Mouse (Mus musculus) embryonic facial prominence, embryonic 13.5 days (tissue): Measurements from ENCODE around the gene Setd2. TPM values are rescaled to one million over a fixed set of nuclear protein-coding genes. Genes with fewer than 3 reads are reported as not detected.

Experiments
- ATAC-seq: fragments of 200-750 bp; cut with Nextera tagmentation; 2 replicates; pipeline ENCODE4 v1.8.0; 2017; ENCODE audit warnings: low read depth; ENCODE audit not compliant: insufficient number of reproducible peaks, insufficient read depth, low FRiP score, low TSS enrichment
- H3K27ac ChIP-seq: fragments of 300-500 bp; sonication (generic); 2 replicates; pipeline ENCODE4 v1.5.1; 2015; ENCODE audit warnings: moderate library complexity, mild to moderate bottlenecking, inconsistent platforms
- H3K27me3 ChIP-seq: fragments of 300-500 bp; sonication (generic); 2 replicates; pipeline ENCODE4 v1.6.1; 2015; ENCODE audit warnings: mild to moderate bottlenecking, inconsistent platforms
- H3K36me3 ChIP-seq: fragments of 300-500 bp; sonication (generic); 2 replicates; pipeline ENCODE4 v1.6.1; 2015; ENCODE audit warnings: mild to moderate bottlenecking, inconsistent platforms
- H3K4me1 ChIP-seq: fragments of 300-500 bp; sonication (generic); 2 replicates; pipeline ENCODE4 v1.6.1; 2015; ENCODE audit warnings: inconsistent platforms
- H3K4me2 ChIP-seq: fragments of 300-500 bp; sonication (generic); 2 replicates; pipeline ENCODE4 v1.6.1; 2015; ENCODE audit warnings: moderate library complexity, mild to moderate bottlenecking, inconsistent platforms
- H3K4me3 ChIP-seq: fragments of 300-500 bp; sonication (generic); 2 replicates; pipeline ENCODE4 v1.5.1; 2015; ENCODE audit warnings: mild to moderate bottlenecking, inconsistent platforms
- H3K9ac ChIP-seq: fragments of 300-500 bp; sonication (generic); 2 replicates; pipeline ENCODE4 v1.6.1; 2015; ENCODE audit warnings: mild to moderate bottlenecking, inconsistent platforms
- H3K9me3 ChIP-seq: fragments of 300-500 bp; sonication (generic); 2 replicates; pipeline ENCODE4 v1.6.1; 2016; ENCODE audit warnings: inconsistent platforms
- WGBS: fragments of 180-500 bp; shearing (Covaris S2); methylation state at CpG from one replicate; pipeline ENCODE4 v1.1.7; 2015; ENCODE audit warnings: mixed read lengths; 5-methylcytosine and 5-hydroxymethylcytosine counted together
- polyA plus RNA-seq: library from polyadenylated mRNA; unstranded; fragments of >200 nt; fragmentation: Nextera tagmentation; extraction: Ambion mirVana; gene quantifications from 2 replicates; pipeline ENCODE4 v1.2.1, GENCODE M21; 2015

The Setd2 gene
- polyA plus RNA-seq, 1 experiment from 2014 or later, result 42.2 TPM

DNA sequence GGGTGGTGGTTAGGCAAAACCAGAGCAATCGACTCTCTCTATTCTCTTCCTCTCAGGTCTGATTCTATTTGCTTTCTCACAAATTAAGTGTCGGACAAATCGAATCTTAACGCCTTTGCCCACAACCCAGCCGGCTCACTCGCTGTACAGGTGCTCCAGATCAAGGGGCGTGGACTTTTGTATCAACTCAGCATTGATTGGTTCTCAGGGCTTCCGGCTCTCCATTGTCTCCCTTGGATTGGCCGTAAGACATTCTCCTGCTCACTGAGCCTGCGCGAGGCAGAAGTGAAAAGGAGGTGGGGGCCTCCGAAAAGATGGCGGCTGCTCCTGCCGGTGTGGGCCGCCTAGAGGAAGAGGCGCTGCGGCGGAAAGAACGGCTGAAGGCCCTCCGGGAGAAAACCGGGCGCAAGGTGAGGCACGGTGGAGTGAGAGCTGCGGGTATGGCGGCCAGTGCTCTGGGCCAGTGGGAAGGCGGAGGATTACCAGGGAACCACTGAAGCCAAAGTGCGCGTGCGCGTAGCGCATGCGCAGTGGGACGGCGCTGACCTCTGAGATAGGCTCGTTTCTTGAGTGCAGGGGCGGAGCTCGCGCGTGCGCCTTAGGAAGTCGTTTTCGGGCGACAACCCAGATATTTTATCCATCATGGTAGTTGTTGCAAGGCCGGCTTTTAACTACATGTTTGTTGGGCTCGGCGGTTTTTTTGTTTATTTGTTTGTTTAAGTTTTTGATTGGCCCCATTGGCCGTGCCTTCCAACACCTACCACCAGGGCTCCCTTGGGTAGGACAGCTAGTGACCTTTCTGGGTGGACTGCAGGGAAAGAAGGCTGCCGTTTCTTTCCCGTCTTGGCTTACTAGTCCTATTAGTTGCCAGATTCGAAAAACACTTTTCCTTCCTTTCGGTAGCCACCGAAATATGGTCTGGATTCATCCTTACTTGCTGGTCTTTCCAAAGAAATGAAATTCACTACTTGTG lies 124.1 kb downstream of the Setd2 start, which contains the start of gene Ccdc12:
Gene Ccdc12 (plus strand): TSS at position 255 of the 973 bp plus-strand sequence.
- no peaks in the 10 kb centered on the region for H3K9me3 ChIP-seq
- peak within 1 kb of the TSS; percentile 88 for H3K27ac ChIP-seq
- H3K27me3 ChIP-seq, result peaks cover 38% of the 10 kb centered on the region
- H3K4me3 ChIP-seq, result peak within 1 kb of the TSS; percentile 70
- H3K9ac ChIP-seq, result peak within 1 kb of the TSS; percentile 79
- under 1% methylated on average over 52 of the region's 52 CpGs for WGBS
- peak; percentile 95 for ATAC-seq
- peaks cover 7% of the 10 kb centered on the region; the same call in 1 of the 2 replicates for H3K36me3 ChIP-seq
- H3K4me2 ChIP-seq, result peak within 1 kb of the TSS; percentile 73
- H3K4me1 ChIP-seq, result peaks cover 42% of the 10 kb centered on the region

DNA sequence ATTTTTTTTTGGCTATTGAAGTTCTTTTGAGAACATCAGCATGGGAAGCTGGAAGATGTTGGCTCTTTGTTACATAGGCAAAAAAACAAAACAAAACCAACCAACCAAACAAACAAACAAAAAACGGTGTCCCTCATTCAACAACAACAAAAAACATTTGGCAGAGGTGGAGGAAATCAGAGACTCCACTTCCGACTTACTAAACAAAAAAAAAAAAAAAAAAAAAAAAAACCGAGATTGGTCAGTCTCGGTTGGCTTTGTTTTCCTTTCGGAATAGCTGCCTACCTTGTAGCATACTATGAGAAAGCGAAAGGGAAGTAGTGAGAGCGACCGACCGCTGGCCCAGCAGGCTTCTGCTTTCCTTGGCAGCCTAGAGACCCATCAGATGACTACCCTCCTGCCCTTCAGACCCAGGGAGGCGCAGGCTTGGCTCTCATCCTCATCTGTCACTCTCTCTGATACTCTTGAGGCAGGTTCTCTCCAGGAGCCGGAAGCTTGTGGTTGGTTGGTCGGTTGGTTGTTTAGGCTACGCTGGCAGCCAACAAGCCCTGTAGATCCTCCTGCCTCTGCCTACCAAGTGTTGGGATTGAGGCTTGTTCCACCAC lies 125.2 kb downstream of the Setd2 start:
- H3K4me2 ChIP-seq, result peak overlapping the region; percentile 73
- peaks cover 36% of the 10 kb centered on the region for H3K4me1 ChIP-seq
- 82% methylated on average over 13 of the region's 13 CpGs for WGBS
- peak overlapping the region; percentile 79 for H3K9ac ChIP-seq
- H3K4me3 ChIP-seq, result peak overlapping the region; percentile 70
- H3K36me3 ChIP-seq, result peaks cover 7% of the 10 kb centered on the region; the same call in 1 of the 2 replicates
- H3K9me3 ChIP-seq, result no peaks in the 10 kb centered on the region
- no peak overlapping the region for H3K27ac ChIP-seq
- ATAC-seq, result no peak
- H3K27me3 ChIP-seq, result peaks cover 28% of the 10 kb centered on the region

DNA sequence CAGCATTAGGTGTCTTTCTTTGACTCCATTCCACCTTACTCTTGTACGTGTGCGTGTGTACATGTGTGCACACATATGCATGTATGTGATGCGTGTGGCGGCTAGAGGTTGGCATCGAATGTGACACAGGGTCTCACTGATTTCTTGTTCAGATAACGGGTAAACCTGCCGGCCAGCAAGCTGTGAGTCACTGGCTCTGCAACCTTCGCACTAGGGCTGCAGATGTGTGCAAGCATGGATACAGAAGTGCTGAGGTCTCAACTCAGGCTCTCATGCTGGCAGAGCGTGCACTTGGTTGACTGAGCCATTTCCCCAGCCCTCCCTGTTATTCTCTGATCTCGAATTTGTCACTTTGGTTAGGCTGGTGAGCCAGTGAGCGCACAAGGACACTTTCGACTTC lies 127.1 kb downstream of the Setd2 start:
- Histone ChIP-seq H3K9me3 (no peaks in the 10 kb centered on the region), H3K4me1 (peaks cover 17% of the 10 kb centered on the region), H3K27ac (no peak overlapping the region), H3K36me3 (peaks cover 7% of the 10 kb centered on the region; the same call in 1 of the 2 replicates), H3K4me3 (no peak overlapping the region), H3K4me2 (no peak overlapping the region), H3K27me3 (peaks cover 9% of the 10 kb centered on the region), H3K9ac (no peak overlapping the region)
- WGBS, result 92% methylated on average over 12 of the region's 12 CpGs
- no peak for ATAC-seq

DNA sequence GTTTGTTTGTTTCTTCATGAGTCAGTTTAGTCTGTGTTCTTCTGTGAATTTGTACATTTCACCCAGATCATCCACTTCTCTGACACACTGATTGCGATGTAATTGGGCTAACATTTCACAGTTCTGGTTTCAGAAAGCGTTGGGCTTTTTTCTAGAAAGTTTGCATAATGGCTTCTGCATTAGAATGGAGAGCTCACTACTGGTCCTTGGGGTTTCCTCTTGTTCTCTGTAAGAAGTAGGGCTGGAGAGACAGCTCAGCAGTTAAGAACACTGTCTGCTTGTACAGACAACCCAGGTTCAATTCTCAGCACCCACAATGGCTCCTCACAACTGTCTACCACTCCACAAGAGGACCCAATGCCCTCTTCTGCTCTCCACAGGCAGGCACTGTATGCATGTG lies 127.8 kb downstream of the Setd2 start:
- Histone ChIP-seq H3K36me3 (peaks cover 7% of the 10 kb centered on the region; the same call in 1 of the 2 replicates), H3K27ac (no peak overlapping the region), H3K4me2 (no peak overlapping the region), H3K9ac (no peak overlapping the region), H3K9me3 (no peaks in the 10 kb centered on the region), H3K27me3 (0 out of 2 replicates have a peak, but pooled peaks cover 2% of the 10 kb centered on the region), H3K4me3 (no peak overlapping the region), H3K4me1 (peaks cover 14% of the 10 kb centered on the region)
- 83% methylated on average over 2 of the region's 2 CpGs for WGBS
- no peak for ATAC-seq

DNA sequence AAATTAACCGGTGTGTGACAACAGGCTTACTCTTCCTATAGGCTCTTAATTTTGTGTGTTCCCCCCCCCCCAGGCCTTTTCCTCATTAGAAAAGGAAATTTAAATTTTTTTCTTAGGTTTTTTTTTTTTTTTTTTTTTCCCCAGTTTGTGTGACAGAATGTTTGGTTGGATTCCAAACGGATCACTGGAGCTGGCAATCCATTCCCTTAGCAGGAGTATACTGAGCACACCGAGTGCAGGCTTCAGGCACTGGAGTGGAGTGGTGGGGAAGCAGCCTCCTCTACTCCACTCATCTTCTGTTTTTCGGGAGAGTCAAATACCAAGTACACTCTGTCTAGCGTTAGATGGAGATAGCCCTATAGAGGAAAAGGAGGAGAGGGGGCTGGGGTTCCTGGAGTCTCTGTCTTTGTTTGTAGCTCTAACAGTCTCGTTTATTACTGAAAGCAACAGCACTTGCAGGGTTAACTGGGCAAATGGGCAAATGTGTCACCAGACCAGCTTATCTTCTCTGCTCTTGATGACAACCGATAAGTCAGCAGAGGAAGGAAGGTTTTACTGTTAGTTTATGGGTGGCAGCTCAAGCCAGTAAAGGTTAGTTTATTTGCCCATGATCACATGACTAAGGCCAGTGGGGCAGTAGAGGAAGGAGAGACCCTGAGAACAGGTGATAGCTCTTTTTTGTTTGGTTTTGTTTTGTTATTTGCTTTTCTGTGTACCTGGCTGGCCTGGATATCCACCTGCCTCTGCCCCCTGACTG lies 128.6 kb downstream of the Setd2 start:
- WGBS, result 87% methylated on average over 7 of the region's 7 CpGs
- H3K9ac ChIP-seq, result no peak overlapping the region
- ATAC-seq, result no peak

DNA sequence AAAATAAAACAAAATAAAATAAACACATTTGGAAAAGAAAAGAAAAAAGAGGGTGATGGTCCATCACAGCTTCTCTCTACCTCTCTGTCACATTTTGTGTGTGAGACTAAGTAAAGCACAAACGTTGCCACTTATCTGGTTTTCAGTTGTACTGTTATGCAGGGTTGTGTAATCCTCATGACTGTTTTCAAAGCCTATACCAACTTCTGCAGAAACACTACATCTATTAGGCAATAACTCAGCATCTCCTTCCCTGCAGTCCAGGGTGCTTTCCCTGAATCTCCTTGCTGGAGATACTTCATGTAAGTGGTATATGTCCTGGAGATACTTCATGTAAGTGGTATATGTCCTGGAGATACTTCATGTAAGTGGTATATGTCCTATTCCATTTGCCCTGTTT lies 130.4 kb downstream of the Setd2 start:
- Histone ChIP-seq H3K4me1 (peaks cover 15% of the 10 kb centered on the region), H3K9me3 (no peaks in the 10 kb centered on the region), H3K27me3 (no peaks in the 10 kb centered on the region), H3K4me3 (no peak overlapping the region), H3K4me2 (no peak overlapping the region), H3K36me3 (peaks cover 7% of the 10 kb centered on the region; the same call in 1 of the 2 replicates), H3K9ac (no peak overlapping the region), H3K27ac (no peak overlapping the region)
- WGBS, result 88% methylated on average over 1 of the region's 1 CpGs
- no peak for ATAC-seq

More for the DNA sequence above, 128.6 kb downstream of the Setd2 start:
- Histone ChIP-seq H3K4me3 (no peak overlapping the region), H3K27ac (no peak overlapping the region), H3K27me3 (no peaks in the 10 kb centered on the region), H3K4me1 (peaks cover 15% of the 10 kb centered on the region), H3K36me3 (peaks cover 7% of the 10 kb centered on the region; the same call in 1 of the 2 replicates), H3K4me2 (no peak overlapping the region), H3K9me3 (no peaks in the 10 kb centered on the region)

DNA sequence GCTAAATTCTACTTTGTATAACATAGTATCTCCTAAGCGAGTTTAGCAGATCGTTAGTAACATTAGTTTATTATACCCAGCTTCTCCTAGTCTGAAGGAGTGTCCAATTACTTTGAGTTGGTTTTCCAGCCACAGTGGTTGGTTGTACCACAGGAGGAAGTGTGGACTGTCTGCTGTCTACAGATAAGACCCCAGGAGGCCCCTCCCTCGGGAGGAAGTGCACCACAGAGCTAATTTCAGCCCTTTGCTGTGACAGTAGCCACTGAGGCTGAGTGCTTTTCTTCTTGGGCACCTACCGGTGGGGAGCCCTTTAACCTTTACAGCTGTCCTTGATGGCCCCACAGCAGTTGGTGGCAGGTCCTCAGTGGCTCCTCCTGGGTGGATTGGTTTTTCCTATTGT lies 133.5 kb downstream of the Setd2 start:
- ATAC-seq, result no peak
- WGBS, result 24% methylated on average over 4 of the region's 4 CpGs
- H3K9me3 ChIP-seq, result no peaks in the 10 kb centered on the region

DNA sequence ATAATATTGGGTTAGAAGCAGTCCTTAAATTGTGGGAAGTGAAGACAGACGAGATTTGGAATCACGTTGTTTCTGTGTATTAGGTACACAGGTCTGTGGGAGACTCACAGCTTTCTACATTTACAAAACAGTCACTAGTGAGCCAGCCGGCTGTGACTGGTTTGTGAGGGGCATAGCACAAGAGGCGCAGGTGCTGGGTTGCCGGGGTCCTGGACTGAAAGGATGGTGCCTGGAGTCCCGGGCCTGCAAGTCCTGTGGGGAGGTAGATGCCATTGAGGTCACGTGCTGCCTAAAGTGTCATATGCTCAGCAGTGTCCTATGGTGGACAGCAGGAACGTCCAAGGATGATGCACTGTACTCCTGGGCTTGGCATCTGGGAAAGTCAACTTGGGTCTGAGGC lies 134.0 kb downstream of the Setd2 start:
- no peak overlapping the region for H3K27ac ChIP-seq
- no peaks in the 10 kb centered on the region for H3K9me3 ChIP-seq
- H3K27me3 ChIP-seq, result no peaks in the 10 kb centered on the region
- 44% methylated on average over 8 of the region's 8 CpGs for WGBS
- no peak overlapping the region for H3K9ac ChIP-seq
- H3K36me3 ChIP-seq, result no peaks in the 10 kb centered on the region
- no peak overlapping the region for H3K4me2 ChIP-seq
- no peak for ATAC-seq
- no peak overlapping the region for H3K4me3 ChIP-seq
- peaks cover 13% of the 10 kb centered on the region for H3K4me1 ChIP-seq

More for the DNA sequence above, 133.5 kb downstream of the Setd2 start:
- H3K9ac ChIP-seq, result no peak overlapping the region
- H3K4me3 ChIP-seq, result no peak overlapping the region
- no peaks in the 10 kb centered on the region for H3K27me3 ChIP-seq
- no peak overlapping the region for H3K27ac ChIP-seq
- no peaks in the 10 kb centered on the region for H3K36me3 ChIP-seq
- no peak overlapping the region for H3K4me2 ChIP-seq
- H3K4me1 ChIP-seq, result peaks cover 13% of the 10 kb centered on the region

DNA sequence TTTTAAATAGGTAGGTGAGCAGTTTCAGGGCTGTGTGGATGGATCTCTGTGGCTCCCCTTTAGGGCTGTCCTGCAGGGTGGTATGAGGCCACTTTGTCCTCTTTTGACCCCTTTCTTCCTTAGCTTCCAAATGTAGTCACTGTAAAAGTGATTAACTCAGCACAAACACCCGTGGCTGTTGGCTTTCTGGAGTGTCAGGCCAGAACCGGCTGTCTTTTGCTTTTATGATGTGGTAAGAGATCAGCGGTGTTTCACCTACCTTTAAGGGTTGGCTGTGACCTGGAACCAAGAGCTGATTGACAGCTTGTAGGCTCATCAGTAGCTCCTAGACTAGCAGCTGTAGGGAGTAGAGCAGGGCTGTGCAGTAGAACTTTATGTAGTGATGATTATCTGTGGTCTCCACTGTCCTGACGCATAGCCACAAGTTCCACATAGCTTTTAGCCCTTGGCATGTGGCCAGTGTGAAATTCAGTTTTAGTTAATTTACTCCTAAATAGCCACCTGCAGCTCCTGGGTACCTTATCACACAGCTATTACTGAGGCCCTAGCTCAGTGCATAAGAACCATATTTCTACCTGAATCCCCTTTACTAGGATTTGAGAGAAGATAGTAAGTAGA lies 134.9 kb downstream of the Setd2 start:
- WGBS, result 71% methylated on average over 4 of the region's 4 CpGs
- H3K9me3 ChIP-seq, result no peaks in the 10 kb centered on the region
- H3K4me1 ChIP-seq, result peaks cover 14% of the 10 kb centered on the region
- no peak overlapping the region for H3K9ac ChIP-seq
- no peaks in the 10 kb centered on the region for H3K27me3 ChIP-seq
- ATAC-seq, result no peak
- no peak overlapping the region for H3K4me3 ChIP-seq
- no peak overlapping the region for H3K27ac ChIP-seq
- H3K4me2 ChIP-seq, result no peak overlapping the region
- H3K36me3 ChIP-seq, result no peaks in the 10 kb centered on the region
